Mouse (Mus musculus): ENCODE data around the gene Gcg. TPM values are rescaled to one million over a fixed set of nuclear protein-coding genes. Genes with fewer than 3 reads are reported as not detected.

Gene Gcg
- not detected for total RNA-seq (2021)
- not detected in 2 replicates for polyA plus RNA-seq (2012; rRNA removed)
- long read RNA-seq: 0 reads

DNA sequence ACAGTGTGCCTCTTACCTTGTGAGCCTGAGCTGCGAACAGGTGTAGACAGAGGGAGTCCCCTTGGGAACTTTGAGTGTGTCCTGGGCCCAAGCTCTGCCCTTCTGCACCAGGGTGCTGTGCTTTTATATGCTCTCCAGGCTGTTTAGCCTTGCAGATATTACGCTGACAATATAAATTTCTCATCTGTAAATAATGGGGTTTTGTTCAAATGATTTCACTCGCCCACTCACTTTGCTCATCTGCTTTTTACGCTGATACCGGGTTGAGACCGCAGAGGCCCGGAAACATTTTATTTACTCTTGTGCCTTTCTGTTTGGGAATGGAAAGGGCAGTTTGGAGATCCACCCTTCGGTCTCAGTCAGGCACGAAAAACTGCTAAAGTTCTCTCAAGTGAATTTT lies at the start of gene Gcg:
Gcg (minus strand) TSS at position 101 of the 400 bp plus-strand sequence.
- DNase-seq: no peak

DNA sequence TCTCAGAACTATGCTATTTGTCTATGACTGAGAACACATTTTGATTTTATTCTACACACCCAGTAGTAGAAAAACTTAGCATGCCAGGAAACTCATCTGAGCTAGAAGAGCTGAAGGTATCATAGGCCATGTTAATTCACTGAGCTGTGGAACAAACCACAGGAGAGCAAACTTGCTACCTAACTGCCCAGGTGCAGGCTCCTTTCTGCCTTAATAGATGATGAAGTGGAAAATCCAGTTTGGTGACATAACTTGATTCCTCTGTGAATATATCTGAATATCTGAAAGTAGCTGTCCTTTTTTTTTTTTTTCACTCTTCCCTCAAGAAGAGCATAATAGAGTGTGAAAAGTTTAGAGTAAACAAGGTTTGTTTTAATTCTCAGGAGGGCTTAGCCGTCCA lies 47.6 kb upstream of the Gcg start:
- no peak for DNase-seq

DNA sequence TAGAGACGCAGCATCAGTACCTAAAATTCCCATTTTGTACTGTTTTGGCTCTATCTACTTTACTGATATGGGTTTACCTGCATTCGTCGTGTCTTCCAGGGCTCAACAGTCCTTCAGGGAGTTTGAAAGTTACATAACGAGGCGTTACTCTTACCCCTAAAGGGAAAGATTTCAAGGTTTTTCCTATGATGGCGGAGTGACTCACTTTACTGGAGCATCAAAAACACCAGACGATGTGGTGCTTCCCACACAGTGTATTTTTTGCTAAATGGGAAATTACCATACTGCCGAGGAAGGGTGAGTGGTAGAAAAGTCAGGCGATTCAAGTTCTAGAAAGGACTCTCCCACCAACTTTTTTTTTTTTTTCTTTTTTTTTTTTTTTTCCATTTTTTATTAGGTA lies 42.9 kb upstream of the Gcg start:
- DNase-seq: no peak

DNA sequence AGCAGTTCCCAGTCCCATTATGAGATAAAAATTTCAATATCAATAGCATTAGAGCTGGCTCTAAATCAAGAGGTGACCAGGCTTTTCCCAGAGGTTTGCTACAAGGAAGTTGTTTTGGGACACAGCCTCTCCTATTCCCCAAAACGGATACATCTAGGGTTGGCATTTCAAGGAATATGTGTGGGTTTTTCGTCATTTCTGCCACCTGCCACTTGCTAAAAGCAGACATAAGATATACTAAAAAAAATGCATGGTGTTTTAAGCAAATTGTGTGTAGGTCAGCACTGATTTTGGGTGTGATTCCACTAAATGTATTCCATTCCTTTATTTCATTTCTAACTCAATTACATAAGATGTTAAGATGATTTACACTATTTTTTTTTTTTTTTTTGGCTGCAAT lies 34.3 kb upstream of the Gcg start:
- DNase-seq: no peak

DNA sequence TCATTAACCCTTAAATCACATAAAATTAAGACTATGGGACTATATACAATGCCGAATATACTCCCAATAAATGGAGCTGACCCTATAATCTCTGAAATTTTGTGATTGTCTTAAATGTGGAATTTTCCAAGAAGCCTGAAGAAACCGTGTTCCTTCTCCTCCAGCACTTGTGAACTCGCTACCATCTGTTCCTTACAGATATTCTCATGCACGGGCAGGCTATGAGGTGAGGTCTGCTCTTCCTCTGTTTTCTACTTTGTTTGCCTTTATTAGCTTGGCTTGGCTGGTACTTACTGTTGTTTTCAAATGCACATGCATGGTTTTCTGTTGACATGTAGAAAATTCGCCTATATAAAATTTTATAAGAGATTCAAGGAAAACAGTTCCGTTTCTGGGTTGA lies 31.0 kb upstream of the Gcg start:
- DNase-seq: no peak

DNA sequence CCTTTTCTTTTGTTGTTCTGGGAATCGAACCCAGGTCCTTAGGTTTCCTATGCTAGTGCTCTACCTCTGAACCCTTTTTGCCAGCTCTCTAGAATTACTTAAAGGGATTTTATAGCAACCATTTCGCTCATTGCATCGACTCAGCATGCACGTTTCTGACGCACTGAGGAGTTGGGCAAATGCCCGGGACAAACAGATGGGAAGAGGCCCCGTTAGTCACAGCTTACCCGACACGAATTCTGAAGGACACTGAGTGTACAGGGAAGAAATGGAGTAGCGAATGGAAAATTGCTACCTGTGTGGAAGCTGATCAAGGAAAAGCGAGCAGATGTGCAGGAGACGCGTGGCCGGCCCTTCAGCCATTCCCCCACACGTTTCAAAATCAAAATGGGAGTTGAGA lies 30.0 kb upstream of the Gcg start:
- no peak for DNase-seq

DNA sequence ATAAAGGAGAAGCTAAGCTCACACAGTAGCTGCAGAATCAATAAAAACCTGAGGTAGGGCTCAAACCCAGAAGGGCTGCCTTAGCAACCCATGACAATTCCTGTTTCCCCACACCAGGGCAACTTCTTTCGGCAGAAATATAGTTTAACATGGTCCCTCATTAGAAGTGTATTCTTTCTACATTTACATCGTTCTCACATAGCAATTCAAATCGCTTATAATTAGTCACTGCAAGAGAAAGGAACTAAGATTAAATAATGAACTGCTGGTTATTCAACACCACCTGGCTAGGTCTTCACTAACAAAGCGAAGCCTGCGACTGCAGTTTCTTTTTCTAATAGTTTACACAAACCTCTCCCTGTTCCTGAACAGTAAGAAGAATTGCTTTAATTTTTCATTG lies 23.7 kb upstream of the Gcg start:
- DNase-seq: no peak

DNA sequence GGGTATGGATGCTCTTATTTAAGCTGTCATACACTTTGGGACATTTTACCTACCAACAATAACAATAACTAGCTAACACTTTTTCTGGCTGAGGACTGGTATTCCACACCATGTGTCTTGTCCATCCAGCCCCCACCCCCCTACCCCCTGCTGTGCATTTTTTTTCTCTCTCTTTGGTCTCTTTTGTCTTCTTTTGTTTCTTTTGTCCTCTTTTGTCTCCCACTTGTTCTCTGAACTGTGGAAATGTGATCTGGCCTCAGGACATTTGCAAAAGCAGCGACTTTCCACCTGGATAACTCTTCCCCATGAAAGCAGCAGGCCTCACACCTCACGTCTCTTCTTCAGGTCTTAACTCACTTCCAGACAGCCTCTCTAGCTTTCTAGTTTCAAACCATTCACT lies 23.0 kb upstream of the Gcg start:
- DNase-seq: no peak

DNA sequence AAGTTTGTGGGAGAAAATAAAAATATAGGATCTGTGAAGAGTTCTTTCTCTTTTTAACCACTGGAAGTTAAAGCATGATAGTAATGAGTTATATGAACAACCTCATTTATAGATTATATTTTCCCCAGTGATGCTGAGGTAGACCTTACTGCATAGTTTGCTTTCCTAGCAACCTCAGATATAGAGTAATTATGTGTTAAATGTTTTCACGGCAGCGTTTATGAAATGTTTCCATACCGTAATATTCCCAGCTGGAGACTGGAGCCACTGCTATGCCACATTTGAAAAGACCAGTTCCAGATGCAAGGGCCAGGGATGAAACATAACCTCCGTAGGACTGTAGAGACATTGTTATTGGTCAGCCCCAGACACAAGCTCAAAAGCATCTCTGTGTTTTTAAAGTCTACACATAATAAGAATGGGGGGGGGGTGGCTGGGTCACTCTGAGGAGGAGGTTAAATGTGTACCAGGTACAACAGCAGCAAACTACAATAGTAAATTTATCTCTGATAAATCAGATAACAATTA lies 20.9 kb upstream of the Gcg start:
- DNase-seq: no peak

DNA sequence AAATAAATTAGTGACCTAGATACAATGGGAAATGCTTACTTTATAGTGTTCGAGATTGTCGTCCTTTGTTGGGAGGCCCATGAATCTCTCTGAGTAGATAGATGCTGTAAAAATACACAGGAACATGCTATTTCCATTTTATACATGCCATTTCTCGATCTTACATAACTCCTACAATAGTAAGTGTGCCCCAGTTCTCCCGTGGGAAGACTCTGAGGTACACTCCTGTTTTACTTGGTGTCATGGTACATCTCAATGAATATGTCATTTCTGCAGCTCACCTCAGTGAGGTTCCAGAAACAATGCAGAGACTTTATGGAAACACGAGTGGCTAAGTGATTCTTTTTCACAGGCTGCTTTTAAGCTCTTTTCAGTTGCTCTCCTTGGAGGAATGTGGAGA lies 19.9 kb upstream of the Gcg start:
- no peak for DNase-seq

DNA sequence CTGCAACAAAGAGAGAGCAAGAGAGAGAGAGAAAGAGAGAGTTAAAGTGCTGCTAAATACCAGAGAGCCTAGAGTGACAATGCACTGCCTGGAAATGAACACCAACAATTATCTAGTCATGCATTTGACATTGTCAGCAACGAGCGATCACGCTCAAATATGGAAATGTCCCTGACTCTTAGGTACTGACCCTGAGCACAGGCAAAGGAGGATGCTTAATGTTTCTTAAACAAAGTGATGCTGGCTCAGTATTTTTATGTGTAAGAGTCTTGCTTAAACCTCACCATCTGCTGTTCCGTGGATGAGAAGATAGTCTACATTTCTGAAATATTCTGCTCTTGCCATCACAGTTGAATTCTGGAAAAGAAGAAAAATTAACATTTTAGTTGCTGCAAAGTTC lies 19.1 kb upstream of the Gcg start:
- DNase-seq: no peak

DNA sequence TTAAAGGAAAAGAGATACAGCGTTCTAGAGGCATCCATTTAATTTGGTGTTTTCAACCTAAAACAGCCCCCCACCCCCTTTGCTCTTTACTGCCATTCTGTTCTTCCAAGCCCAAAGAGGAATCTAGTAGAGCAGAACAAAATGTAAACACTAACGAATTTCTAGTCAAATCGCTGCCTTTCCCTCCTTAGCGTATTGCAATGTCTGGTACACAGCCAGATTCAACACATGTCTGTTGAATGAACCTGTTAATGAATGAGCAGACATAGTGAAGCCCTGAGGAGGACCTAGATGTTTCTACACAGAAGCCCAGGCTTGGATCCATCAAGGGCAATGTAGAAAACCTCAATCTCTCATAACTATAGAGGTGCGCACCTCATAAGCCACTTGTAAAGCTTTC lies 15.4 kb upstream of the Gcg start:
- DNase-seq: no peak

DNA sequence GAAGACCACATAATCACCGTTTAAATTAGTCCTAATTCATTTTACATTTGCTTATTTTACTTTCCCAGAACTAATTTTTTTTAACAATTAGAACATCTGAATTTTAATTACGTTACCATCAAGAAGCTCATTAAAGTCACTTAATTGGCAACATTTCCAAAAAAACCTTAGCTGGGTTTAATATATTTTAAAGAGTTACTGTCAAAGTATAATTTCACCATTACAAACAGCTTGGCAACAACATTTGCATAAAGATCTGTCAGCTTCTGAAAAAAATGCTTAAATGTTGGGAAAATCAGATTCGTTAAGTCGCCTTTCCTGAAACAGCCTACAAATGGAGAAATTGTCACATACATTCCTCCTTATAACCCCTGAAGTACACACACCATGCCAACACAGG lies 14.6 kb upstream of the Gcg start:
- DNase-seq: no peak

DNA sequence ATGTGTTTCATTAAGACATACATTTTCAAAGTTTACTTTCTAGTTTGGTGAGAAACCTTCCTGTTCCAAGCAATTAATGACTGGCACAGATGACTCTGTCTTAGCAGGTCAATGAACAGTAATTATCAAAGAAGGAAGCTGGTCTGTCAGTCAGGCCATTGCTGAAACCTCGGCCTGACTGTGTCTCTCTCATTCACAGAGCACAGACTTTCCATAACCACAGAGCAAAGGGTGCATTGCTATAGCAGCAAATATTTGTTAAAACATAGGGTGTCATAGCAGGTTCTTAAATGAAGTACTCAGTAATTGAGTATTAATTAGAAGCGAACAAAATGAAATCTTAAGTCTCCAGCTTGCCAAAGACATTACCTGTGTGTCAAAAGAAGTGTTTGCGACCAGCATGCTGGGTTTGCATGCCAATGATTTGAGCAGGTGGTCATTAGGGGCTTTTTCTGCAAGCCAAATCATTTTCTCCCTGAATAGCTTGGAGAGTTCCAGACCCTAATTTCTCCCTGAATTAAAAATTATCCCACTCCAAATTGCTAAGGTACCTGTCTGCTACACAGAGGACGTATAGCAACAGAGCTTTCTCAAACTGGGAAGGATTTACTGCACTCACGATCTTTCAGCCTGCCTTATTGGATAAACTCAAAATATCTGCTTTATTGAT lies 14.0 kb upstream of the Gcg start:
- no peak for DNase-seq

DNA sequence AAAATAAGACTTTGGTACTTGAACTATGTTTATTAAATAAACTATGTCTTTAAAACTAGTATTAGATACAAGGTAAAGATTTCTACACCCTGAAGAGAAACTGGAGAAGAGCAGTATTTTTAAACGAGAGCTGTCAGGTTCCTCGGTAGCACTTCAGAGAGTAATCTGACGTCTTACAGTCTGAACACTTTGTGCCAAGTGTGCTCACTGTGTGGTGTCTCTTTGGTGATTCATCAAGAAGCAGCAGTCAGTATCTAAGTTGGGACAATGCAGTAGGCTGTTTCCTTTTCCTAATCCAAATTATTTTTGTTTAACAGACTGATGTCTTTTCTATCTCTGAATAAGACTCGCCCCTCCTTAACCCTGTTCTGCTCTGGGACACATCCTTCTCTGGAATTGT lies 12.0 kb upstream of the Gcg start:
- DNase-seq: no peak

DNA sequence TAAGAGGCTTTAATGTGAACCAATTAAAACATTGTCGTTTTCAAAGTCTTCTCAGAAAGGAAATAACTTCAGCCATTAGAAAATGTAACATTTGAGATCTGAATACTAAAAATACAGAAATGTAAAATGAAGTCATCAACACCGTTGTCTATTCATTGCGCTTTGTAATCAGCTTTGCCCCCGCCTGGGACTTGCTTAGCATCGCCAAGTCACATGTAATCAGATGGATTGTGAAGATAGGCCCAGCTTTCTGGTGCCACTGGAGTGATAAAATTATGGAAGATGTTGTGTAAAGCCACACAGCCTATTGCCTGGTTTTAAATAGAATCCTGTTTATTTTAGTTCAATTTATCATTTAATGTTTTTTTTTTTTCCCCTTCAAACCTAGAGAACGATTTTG lies 6.4 kb upstream of the Gcg start:
- no peak for DNase-seq

DNA sequence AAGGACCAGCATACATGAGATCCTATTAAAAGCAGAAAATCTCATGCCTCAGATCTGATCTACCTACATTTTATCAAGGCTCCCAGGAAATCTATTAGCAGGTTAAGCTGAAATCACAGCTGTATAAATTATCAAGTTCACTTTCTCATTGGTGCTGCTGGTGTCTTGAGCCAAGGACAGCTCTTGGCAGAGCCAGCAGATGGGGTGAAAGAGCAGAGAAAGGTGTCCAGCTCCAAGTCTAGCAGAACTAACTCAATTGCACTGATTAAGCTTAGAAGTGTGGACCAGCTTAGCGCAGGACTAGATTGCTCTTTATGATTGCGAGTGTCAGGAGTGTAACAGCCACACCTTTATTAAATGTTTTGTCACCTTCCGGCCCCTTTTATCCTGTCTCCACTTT lies 1.5 kb upstream of the Gcg start:
- peak; percentile 4 for DNase-seq

DNA sequence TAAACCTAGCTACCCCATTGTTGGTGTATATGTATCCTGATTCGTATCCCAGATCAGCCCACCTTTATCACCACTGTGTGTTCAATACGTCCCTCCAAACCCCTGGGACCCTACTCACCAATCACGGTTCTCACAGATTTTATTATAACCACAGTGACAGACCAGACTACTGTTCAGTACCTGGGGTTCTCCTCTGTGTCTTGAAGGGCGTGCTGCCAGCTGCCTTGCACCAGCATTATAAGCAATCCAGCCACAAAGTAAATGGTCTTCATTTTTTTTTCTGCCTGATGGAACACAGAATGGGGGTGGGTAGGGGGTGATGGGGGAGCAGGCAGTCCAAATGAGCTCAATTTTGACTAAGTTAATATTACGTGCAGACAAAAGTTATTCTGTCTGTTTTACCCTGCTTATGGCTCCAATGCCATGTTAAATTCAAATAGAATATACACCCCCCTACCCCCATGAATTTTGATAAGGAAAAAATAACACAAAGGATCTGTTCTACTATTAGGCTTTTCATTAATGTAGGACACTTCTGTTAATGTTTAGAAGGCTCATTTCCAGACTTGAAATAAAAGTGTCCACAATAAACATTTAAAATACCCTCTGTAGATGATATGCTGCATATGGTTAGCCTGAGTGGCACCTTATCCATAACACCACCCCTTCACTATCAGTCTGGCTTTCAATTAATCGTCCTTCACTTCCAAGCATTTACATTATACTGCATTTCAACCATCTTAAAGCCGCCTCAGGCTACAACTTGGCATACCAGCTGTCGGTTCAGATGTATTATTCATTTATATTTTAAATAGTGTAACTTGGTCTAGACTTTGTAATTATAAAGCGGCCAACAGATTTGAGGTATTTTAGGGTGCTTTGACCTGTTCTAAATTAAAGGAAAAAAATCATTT lies 2.9 kb downstream of the Gcg start:
- no peak for DNase-seq

DNA sequence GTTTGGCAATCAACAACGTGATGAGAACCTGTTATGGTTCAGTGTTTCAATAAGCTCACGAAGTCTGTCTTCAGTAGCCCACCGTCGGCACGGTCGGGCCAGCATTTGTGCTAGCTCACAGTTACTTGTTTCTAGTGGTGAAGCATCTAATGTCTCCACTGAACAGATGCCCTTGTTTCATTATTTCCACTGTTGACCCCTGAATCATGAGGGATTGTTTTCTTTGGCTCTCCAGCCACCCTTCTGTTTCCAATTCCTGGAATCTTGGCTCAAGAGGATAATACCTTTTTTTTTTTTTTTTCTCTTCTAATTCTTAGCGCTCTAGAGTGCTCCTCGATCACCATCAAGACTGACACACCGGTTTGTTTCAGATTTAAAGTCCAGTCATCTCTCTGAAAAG lies 13.9 kb downstream of the Gcg start:
- no peak for DNase-seq

DNA sequence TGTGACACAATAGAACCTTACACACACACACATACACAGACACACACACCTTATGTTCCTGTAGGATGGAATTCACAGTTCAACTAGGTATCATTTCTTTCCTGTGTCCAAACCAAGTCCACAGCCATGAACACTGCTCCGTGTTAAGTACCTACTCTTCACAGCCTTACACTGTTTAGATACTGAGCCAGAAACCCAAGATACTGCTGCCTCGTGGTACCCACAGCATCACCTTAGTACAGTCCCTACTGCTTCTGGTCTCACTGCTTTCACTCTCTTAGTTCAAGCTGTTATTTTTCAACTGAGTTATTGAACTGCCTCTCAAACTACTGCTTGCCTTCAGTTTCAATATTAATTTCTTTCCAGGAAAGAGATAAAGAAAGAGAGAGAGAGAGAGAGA lies 20.2 kb downstream of the Gcg start:
- no peak for DNase-seq

DNA sequence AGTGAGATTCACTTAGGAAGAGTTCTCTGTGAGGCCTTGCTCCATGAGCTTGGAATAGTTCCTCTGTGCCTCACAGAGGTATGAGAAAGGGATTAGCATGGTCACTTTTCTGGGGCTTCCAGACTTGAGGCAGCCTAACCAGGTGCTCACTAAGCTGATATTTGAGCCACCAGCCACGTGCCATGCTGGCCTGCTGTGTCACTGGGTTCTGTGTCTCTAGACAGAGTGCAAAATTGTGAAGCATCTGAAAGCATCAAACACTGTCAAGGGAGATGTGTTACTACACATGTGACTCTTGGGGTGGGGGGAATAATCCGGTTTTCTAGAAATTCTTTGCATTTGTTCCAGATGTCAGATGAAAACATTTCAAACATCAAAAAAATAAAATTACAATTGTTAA lies 21.3 kb downstream of the Gcg start:
- DNase-seq: no peak

DNA sequence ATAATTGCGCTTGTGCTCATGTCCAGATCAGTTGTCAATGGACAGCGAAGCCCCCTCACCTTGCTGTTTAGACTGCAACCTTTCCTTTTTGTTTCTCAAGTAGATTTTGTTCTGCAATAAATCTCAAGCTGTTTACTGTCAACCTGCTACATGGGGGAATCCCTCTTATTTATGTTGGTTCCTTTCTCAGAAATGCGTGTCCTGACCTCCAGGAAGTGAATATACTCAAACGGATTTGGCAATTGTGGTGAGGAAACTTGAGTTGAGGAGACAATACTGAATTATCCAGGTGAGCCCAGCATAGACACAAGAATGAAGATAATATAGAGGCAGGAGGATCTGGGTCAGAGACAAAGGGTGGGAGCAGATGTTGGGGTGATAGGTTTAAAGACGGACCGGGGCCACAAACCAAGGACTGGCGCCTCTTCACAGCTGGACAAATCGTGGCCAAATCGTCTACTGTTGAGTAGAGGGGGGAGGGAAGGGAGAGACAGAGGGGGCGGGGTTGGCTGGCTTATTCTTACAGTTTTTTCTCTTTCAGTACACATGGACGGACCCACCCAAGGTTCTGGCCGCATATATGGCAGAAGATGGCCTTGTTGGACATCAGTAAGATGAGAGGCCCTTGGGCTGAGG lies 22.5 kb downstream of the Gcg start:
- no peak for DNase-seq

DNA sequence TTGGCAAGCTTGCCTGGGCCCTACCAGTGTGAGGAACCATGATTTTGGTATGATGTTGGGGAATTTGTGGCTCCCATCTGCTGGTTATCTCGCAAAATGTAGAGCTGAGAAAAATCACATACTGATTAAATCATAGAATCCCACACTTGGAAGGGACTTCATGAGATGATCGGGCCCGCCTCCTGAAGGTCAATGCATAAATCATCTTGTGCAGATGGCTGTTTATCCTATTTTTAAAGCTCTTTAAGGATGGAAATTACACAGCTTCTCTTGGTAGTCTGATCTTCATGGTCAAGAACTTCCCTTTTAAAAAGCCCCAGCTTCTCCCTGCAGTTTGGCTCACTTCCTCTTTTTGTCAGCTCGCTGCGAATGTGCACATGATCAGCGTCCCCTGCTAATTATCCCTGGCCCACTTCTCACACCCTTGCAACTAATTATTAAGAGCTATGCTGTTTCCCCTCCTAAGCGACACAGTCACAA lies 23.2 kb downstream of the Gcg start:
- no peak for DNase-seq
